Mouse (Mus musculus) brain, embryonic 14.5 days (tissue): ENCODE measurements around the gene Prrc2b. TPM values are rescaled to one million over a fixed set of nuclear protein-coding genes. Genes with fewer than 3 reads are reported as not detected.

ENCODE experiments used
- DNase-seq: peaks from one replicate; pipeline ENCODE4 v3.0.0-alpha.2; 2011; ENCODE audit warnings: low read depth
- CTCF ChIP-seq: fragments of 200-500 bp; IDR thresholded peaks from 2 replicates; pipeline ENCODE4 v1.5.1; 2012; ENCODE audit warnings: inconsistent platforms, mild to moderate bottlenecking, moderate library complexity, borderline replicate concordance; ENCODE audit not compliant: insufficient read depth, insufficient read length; ENCODE audit errors: extremely low read depth
- POLR2A ChIP-seq: fragments of 200-500 bp; IDR thresholded peaks from 2 replicates; pipeline ENCODE4 v1.6.1; 2012; ENCODE audit warnings: mild to moderate bottlenecking, inconsistent platforms, borderline replicate concordance; ENCODE audit not compliant: poor library complexity, insufficient read depth, insufficient read length, severe bottlenecking; ENCODE audit errors: extremely low read depth
- polyA plus RNA-seq: library from polyadenylated mRNA; depleted of rRNA; stranded (reverse); fragments of >200 nt; gene quantifications from 2 replicates; pipeline ENCODE4 v1.2.3, GENCODE M21; 2012

The Prrc2b gene
- polyA plus RNA-seq, 1 experiment: 171 TPM

DNA sequence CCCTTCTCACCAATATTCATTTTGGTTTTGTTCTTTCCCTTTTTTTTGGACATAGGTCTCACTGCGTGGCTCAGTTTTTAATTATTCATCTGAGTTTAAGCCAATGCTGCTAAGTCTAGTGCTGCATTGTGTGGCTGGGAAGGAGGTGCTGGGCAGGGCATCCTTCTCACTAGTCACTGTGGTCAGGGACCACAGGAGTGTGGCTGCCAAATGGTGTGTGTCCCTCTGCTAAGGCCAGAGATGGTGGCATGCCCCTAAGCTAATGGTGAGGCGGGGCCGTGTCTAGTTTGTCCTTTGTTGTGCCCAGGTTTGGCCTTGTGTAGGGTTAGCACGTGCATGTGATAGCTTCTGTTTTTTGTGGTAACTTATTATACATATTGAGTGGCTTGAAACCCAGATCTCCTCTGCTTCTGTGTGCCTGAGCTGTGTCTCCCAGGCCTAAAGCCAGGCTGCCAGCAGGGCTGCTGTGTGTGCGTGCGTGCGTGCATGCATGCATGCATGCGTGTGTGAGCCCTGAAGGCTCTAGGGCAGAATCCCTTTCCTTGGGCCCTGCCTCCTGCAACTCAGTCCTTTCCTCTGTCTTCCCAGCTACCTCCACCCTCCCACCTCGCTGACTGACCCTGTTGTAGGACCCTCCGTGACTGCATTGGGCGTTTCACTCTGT is 26.6 kb downstream of the Prrc2b start:
- TF ChIP-seq POLR2A (no peak), CTCF (no peak)
- no peak for DNase-seq

DNA sequence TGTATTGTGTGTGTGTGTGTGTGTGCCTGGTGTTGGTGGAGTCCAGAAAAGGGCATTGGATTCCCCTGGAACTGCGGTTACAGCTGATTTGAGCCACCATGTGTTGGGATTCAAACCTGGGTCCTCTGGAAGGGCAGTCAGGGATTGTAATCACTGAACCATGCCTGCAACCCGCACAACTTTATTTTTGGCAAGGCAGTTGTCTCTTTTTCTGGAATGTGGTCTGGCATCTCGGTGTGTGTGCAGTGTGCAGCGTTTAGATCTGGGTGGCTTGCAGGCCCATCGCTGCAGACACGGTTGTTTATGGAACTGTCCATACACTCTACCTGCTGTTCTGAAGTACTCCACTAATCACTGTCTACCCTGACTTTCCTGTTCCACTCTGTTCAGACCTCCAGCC is 28.5 kb downstream of the Prrc2b start:
- no peak for DNase-seq
- TF ChIP-seq CTCF (no peak), POLR2A (no peak)

DNA sequence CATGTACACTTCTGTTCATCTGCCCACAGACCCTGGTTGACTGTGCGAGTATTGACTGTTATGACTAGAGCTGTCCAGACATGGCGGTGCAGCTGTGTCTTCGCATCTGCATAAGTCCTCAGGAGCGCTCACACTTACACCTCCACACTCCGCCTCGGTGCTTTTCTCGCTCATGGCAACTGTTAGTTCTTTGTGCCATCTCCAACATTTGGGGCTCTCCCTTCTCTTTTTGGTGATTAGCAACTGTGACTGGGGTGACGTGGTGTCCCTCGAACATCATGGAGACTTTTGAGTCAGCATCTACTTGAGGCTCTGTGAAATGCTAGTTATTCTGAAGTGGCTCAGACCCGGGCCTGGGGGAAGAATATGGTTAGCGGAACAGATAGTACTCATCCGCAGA is 29.2 kb downstream of the Prrc2b start:
- TF ChIP-seq POLR2A (no peak), CTCF (no peak)
- no peak for DNase-seq

DNA sequence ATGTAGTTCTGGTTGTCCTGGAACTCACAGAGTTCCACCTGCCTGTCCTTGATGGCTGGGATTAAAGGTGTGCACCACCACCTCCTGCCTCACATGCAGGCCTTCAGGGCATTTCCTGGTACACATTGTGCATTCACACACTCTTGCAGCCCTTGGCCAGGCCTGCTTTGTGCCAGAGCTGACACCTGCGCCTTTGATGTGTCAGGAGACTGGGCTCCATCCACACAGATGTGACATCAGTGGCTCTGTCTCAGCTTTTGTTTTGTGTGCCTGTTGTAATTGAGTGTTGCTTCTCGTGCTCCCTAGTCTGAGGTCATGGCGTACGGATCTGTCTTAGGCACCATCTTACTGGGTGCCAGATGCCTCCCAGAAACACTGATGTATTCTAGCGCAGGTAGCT is 30.5 kb downstream of the Prrc2b start:
- TF ChIP-seq CTCF (no peak), POLR2A (no peak)
- no peak for DNase-seq

DNA sequence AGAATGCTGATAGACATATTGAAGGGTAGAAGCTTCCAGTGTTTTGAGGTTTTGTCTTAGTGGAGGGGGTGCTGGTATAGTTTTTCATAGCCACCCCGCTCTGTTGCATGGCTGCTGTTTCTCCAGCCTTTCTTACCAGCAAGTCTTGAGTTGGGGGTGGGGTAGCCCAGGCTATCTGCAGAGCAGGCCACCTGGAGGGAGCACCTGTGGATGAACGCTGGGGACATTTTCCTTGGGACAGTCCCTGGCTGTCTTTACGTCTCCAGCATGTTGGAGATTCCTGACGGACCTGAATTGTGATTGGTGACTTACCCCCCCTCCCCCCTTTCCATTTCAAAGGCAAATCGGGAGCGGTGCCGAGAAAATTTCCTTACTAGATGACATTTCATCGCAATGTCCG is 31.2 kb downstream of the Prrc2b start:
- TF ChIP-seq CTCF: no peak
- TF ChIP-seq POLR2A: no peak
- DNase-seq: no peak

DNA sequence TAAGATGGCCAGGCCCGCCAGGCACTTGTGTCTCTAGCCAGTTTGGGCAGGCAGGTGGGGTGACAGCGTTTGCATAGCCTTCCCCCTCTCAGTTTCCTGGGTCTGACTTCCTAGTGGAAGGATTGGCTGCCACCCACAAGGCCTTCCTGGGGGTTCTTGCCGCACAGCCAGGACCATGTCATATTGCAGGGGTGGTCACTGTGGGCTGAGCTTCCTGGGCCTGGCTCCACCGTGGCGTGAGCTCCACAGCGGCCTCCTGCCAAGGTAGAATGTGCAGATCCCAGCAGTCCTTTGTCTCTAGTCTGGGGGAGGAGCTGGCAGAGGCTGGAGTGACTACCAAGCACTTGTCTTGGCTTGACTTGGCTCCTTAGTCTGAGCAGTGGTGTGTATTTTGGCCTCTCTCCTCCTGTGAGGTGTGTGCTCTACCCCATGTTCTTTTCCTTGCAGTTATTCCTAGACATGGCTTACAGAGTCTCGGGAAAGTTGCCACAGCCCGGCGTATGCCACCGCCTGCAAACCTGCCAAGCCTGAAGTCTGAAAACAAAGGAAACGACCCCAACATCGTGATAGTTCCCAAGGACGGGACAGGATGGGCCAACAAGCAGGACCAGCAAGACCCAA is 31.9 kb downstream of the Prrc2b start:
- DNase-seq: peak; percentile 74
- TF ChIP-seq POLR2A: no peak
- TF ChIP-seq CTCF: no peak

DNA sequence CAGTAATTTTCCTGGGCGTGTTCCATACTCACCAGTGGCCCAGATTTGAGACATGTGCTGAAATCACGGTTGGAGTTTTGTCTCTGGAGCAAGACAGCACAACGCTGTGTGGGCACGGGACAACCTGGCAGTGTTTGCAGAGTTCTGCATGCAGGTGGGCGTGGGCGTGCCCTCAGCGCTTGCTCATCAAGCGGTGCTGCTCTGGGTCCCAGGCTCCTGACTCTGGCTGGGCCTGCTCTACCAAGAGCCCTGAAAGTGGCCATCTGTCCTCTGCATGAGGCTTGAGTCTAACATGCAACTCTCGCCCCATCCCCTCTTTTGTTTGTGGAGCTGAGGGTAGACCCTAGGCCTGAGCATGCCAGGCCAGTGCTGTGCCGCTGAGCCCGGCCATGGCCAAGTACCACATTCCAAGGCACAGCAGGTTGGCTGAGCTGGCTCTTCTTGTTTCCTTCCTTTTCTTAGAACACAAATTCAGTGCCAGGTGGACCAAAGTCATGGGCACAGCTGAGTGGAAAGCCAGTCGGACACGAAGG is 36.2 kb downstream of the Prrc2b start:
- TF ChIP-seq CTCF: no peak
- TF ChIP-seq POLR2A: no peak
- DNase-seq: no peak

DNA sequence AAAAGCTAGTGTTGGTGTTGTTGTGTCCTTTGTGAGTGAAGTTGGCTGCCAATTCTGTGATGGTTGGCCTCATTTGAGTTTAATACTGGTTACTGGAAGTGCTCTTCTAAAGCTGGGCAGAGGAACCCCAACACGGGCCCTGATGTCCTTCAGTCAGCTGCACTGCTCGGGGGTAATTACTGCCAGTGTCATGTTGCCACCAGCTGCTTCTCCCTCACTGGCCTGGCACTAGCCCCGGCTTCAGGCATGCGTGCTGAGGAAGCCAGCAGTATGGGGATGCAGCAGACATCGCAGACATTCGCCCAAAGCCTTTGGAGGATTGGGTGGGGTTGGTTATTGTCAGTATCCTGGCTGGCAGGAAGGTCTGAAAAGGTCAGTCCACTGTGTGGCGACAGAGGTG is 36.8 kb downstream of the Prrc2b start:
- TF ChIP-seq CTCF: no peak
- TF ChIP-seq POLR2A: no peak
- no peak for DNase-seq

DNA sequence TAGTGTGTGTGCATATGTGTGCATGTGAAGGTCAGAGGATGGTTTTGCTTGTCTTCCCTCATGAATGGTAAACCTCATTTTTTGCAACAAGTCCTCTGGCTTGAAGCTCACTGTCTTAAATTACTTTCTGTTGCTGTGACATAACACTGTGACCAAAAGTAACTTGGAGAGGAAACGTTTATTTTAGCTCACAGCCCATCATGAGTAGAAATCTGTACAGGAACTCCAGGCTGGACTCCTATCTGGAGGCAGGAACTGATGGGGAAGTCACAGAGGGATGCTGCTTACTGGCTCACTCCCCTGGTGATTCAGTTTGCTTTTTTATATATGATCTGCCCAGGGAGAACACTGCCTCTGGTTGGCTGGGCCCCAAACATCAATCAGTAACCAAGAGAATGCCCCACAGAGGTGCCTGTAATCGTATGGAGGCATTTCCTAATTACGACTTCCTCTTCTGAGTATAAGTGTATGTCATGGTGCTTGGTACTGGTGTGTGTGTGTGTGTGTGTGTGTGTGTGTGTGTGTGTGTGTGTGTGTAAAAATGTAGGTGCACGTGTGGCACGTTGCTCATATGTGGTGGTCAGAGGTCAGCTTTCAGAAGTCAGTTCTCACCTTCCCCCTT is 38.3 kb downstream of the Prrc2b start:
- no peak for DNase-seq
- no peak for TF ChIP-seq POLR2A
- TF ChIP-seq CTCF: no peak

DNA sequence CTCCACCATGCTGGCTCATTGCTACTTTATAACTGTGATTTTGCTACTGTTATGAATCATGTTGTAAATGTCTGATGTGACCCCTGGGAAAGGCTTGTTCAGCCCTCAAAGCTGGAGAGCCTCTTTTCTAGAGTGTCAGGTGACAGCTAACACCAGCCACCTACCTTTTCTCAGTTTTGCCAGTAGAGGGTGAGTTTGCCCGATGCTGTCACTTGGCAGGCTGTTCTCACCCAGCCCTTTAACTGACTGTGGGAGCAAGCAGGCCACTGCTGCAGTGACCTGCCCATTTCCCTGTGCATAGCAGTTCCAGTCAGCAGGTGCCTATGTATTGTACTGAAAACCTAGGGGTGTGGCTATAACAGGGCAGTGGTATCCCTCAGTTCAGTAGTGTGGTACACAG is 39.7 kb downstream of the Prrc2b start:
- DNase-seq: no peak
- TF ChIP-seq CTCF: no peak
- no peak for TF ChIP-seq POLR2A

DNA sequence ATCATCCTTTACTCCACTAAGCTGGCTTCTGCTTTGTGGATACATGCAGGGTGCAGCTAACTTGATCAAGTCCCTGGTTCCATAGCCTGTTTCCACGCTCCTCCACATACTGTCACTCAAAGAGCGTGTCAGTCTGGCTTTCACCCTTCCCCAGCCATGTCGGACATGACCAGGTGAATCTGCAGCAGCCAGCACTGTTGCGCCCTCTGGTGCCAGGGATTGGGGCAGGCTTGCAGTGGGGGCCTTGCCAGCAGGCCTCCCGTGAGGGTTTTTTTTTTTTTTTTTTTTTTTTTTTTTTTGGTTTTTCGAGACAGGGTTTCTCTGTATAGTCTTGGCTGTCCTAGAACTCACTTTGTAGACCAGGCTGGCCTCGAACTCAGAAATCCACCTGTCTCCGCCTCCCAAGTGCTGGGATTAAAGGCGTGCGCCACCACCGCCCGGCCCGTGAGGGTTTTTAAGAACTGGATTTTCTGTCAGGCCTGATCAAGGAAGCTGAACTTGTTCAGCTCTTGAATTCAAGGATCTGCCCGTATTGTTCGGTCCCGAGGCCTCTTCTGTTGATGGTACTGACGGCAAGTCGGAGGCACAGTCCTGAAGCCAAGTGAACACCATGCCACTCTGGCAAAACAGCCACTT is 41.1 kb downstream of the Prrc2b start:
- DNase-seq: no peak
- TF ChIP-seq CTCF (peak; percentile 58), POLR2A (no peak)
